Mouse (Mus musculus): ENCODE data around the gene Ablim2.

GRCm38 (mm10) chr5:35725840-35726239 lies 31.8 kb upstream of the Ablim2 start:
- TF ChIP-seq POLR2A (IDR thresholded peaks at IDR 0.05; ENCODE audit: insufficient read depth, low read depth, low read length) (no peak), CTCF (IDR thresholded peaks at IDR 0.05; ENCODE audit: insufficient read depth, low read depth, low read length) (no peak)
